In genomic region chr2:71250841-71251240, GRCm38 (mm10) we compare ENCODE assay signal across 8 mouse cellular contexts. TPM values are rescaled to one million over a fixed set of nuclear protein-coding genes. Genes with fewer than 3 reads are reported as not detected.
DNase-seq lines count a peak whose midpoint lies in the region; ATAC-seq and TF ChIP-seq lines count a peak whose summit lies in the region.

No protein-coding gene starts in this region.

- TF ChIP-seq POLR2A in cortical plate, adult 2 months (IDR thresholded peaks at IDR 0.05; ENCODE audit: extremely low read depth, insufficient read depth, low read length) = no peak

- DNase-seq in embryo, embryonic 10 days (ENCODE audit: low spot score) = peak; percentile 57
- no peak for DNase-seq in embryo, embryonic 9.5 days (ENCODE audit: extremely low spot score)
- peak; percentile 24 for DNase-seq in kidney, postnatal 14 days
- DNase-seq in A20 (ENCODE audit: low read depth, low spot score) = peak; percentile 26
- no peak for DNase-seq in urinary bladder, postnatal 36 days (ENCODE audit: low spot score in 2 of 2)

- H3K9me3 ChIP-seq in kidney, embryonic 14.5 days (ENCODE audit: control insufficient read depth, low read length) = no peaks in the 10 kb centered on the region

- H3K4me3 ChIP-seq in kidney, embryonic 14.5 days (ENCODE audit: low read length) = no peak overlapping the region
- H3K4me3 ChIP-seq in cortical plate, adult 2 months (ENCODE audit: insufficient read depth, low read length) = no peak overlapping the region

- H3K36me3 ChIP-seq in kidney, embryonic 14.5 days (ENCODE audit: control insufficient read depth, insufficient read depth, low read length) = peaks cover 74% of the 10 kb centered on the region

- H3K27ac ChIP-seq in kidney, embryonic 14.5 days (ENCODE audit: low read depth, low read length) = no peak overlapping the region
- no peak overlapping the region for H3K27ac ChIP-seq in cortical plate, adult 2 months (ENCODE audit: insufficient read depth, low read length)

- H3K4me1 ChIP-seq in kidney, embryonic 14.5 days (ENCODE audit: control insufficient read depth, insufficient read depth, low read length) = no peaks in the 10 kb centered on the region
- peaks cover 3% of the 10 kb centered on the region for H3K4me1 ChIP-seq in cortical plate, adult 2 months (ENCODE audit: control insufficient read depth, insufficient read depth, low read length)

- WGBS in kidney, embryonic 14.5 days = 69% methylated on average over 5 of the region's 5 CpGs

- no peaks in the 10 kb centered on the region for H3K27me3 ChIP-seq in kidney, embryonic 14.5 days (ENCODE audit: control insufficient read depth, insufficient read depth, low read length)

- ATAC-seq in kidney, embryonic 14.5 days (ENCODE audit: low FRiP score, low TSS enrichment) = no peak
- ATAC-seq in granulocyte monocyte progenitor cell, adult 5-6 weeks (replicated peaks; ENCODE audit: poor library complexity, severe bottlenecking) = no peak

- no peak overlapping the region for H3K4me2 ChIP-seq in kidney, embryonic 14.5 days (replicated peaks; ENCODE audit: low read depth, low read length)

- TF ChIP-seq CTCF in cortical plate, adult 2 months (IDR thresholded peaks at IDR 0.05; ENCODE audit: extremely low read depth, insufficient read depth, low read length) = peak; percentile 55; the same call in 1 of the 2 replicates

- H3K9ac ChIP-seq in kidney, embryonic 14.5 days (ENCODE audit: low read depth, low read length) = no peak overlapping the region

RNA-seq across cellular contexts. Expression of gene Dync1i2, which starts 39.3 kb away (rescaled TPM):
- polyA plus RNA-seq in kidney, embryonic 14.5 days (2014; fragmentation: Nextera tagmentation; extraction: Ambion mirVana) = 76.3 and 96.4 TPM in 2 replicates
- 172 and 178 TPM in 2 replicates for polyA plus RNA-seq in cortical plate, adult 2 months (2012; rRNA removed)
- 52.7 and 69.3 TPM in 2 replicates for total RNA-seq in granulocyte monocyte progenitor cell, adult 5-6 weeks (2014; fragmentation: Nextera tagmentation)
- total RNA-seq in granulocyte monocyte progenitor cell, adult 5-6 weeks (2017) = 75.0 and 78.3 TPM in 2 replicates

Comparison
In these comparisons a context has a peak if more than half of its experiments do, and no peak if none do; other contexts are left out.
1. DNase-seq: peak in embryo, embryonic 10 days (single experiment), kidney, postnatal 14 days (single experiment) and A20 (single experiment); none in embryo, embryonic 9.5 days (single experiment) and urinary bladder, postnatal 36 days (0 of 2).